Mouse (Mus musculus) regulatory T cell (primary cell): ENCODE data around the gene Neurod2.

Experiments
- in situ Hi-C: fragments of 300-600 bp; cut with MboI, MseI; formaldehyde crosslinking; loops from one replicate; pipeline ENCODE4 v1.15.1; 2025; ENCODE audit warnings: high pct_unique_total_duplicates

Gene Neurod2

GRCm38 (mm10) chr11:98329081-98329959 lies at the start of gene Neurod2:
Neurod2 (minus strand) TSS chr11:98329648.
- in situ Hi-C loops = loop anchor here (10.0 kb wide), 1 partner anchor 915 kb away; the partner anchor contains the start of gene Arhgap23

- in situ Hi-C loops = loop anchor here (5.0 kb wide), 1 partner anchor 105 kb away; no protein-coding TSS in a partner anchor
Measured at GRCm38 (mm10) chr11:98377787-98378186, 48.3 kb upstream of the Neurod2 start.

GRCm38 (mm10) chr11:98376756-98377155 lies 47.3 kb upstream of the Neurod2 start:
- in situ Hi-C loops = loop anchor here (5.0 kb wide), 1 partner anchor 104 kb away; no protein-coding TSS in a partner anchor

- in situ Hi-C loops = no loop called here
Measured at GRCm38 (mm10) chr11:98374266-98374665, 44.8 kb upstream of the Neurod2 start.

- in situ Hi-C loops = no loop called here
Measured at GRCm38 (mm10) chr11:98373244-98373643, 43.8 kb upstream of the Neurod2 start.

GRCm38 (mm10) chr11:98372406-98372805 lies 43.0 kb upstream of the Neurod2 start:
- in situ Hi-C loops = no loop called here

GRCm38 (mm10) chr11:98371556-98372240 lies 42.2 kb upstream of the Neurod2 start:
- in situ Hi-C loops = no loop called here

GRCm38 (mm10) chr11:98370588-98370987 lies 41.1 kb upstream of the Neurod2 start:
- in situ Hi-C loops = no loop called here

GRCm38 (mm10) chr11:98369337-98369736 lies 39.9 kb upstream of the Neurod2 start:
- in situ Hi-C loops = no loop called here

GRCm38 (mm10) chr11:98367863-98368186 lies 38.4 kb upstream of the Neurod2 start:
- in situ Hi-C loops = no loop called here

GRCm38 (mm10) chr11:98367171-98367862 lies 37.9 kb upstream of the Neurod2 start:
- in situ Hi-C loops = no loop called here

GRCm38 (mm10) chr11:98366290-98366689 lies 36.8 kb upstream of the Neurod2 start:
- in situ Hi-C loops = no loop called here

- in situ Hi-C loops = no loop called here
Measured at GRCm38 (mm10) chr11:98364410-98364809, 35.0 kb upstream of the Neurod2 start.

GRCm38 (mm10) chr11:98363817-98364216 lies 34.4 kb upstream of the Neurod2 start:
- in situ Hi-C loops = no loop called here

GRCm38 (mm10) chr11:98360866-98361521 lies 31.5 kb upstream of the Neurod2 start:
- in situ Hi-C loops = no loop called here

GRCm38 (mm10) chr11:98358161-98359083 lies 29.0 kb upstream of the Neurod2 start, which contains the start of gene Stard3:
Stard3 (plus strand) TSS chr11:98358368.
- in situ Hi-C loops = no loop called here

- in situ Hi-C loops = no loop called here
Measured at GRCm38 (mm10) chr11:98357396-98358160, 28.1 kb upstream of the Neurod2 start.

- in situ Hi-C loops = no loop called here
Measured at GRCm38 (mm10) chr11:98356625-98357394, 27.4 kb upstream of the Neurod2 start.
